Mouse (Mus musculus) cerebellum, adult 11-12 months (tissue): ENCODE data around the gene Celf2.
"Not testable (repeated sequence)": the region's sequence is repeated elsewhere in the genome, so short reads cannot be mapped to it uniquely, and the experiment has no call there.

Experiments used
- DNase-seq: peaks from one replicate; pipeline ENCODE4 v3.0.0; 2022

Celf2 gene

GRCm38 (mm10) chr2:7509463-7509862, at the start of gene Celf2:
Gene Celf2, minus strand, starts transcription at chr2:7509563.
- DNase-seq, result not testable (repeated sequence)

DNA sequence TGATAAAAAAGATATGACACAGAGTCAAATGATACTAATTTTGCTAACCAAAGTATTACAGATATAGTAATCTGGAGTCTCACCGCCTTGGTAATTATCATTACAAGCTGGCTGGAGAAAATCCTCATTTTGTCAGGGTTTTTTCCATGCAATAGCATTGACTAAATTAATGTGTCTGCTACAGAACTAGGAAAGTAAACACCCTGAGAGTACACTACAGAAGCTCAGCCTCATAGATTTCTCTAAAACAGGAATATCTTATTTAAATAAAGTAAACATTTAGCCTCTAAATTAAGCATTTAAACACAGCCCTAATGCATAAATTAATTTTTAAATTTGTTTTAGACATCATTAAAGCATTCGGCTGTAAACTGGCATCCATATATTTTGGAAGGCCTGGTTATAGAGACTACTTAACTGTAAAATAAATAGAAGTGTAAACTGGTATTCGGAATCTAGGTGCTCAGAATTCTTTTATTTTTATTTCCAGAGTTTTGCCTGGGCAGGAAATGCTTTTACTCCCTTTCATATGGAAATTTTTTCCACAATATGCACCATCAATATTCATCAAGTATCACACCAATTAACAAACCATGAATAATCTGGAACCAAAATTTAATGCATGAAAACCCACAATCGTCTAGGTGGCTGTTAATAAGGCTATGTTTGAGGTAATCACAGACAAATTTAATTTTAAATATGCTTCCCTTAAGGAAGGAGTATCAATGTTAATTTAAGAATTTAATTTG, 46.0 kb upstream of the Celf2 start:
- DNase-seq, result no peak

DNA sequence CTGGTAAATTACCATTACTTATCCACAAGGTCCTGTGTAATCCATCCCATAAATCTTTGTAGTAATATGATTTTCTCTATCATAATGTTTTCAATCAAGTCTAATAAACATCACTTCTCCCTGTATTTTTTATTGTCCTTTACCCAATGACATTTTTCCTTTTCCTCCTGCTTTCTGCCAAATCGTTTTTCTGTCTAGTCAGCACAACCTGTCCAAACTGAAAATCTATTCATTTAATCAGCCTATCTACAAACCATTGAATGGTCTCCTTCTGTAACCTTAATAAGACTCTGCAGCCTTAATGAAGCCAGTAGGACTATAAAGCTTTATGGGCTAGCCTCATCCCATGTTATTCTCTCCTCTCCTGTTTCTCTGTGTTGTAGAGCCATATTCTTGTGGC, 45.2 kb upstream of the Celf2 start:
- DNase-seq, result no peak

DNA sequence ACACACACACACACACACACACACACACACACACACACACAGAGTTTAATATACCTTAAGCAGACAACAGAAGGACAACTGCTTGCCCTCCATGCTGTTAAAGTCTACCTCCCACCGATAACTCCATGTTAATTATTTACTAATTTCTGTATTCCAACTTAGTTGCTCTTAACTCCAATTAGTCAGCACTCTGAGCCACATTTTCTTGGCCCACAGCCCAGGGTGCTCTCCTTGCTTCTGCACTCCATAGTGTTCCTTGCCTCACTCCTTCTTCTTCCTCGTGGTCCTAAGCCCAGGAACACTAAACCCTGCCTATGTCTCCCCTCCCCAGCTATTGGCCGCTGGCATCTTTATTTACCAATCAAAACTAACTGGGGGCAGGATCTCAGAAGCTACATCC, 43.5 kb upstream of the Celf2 start:
- DNase-seq, result no peak

DNA sequence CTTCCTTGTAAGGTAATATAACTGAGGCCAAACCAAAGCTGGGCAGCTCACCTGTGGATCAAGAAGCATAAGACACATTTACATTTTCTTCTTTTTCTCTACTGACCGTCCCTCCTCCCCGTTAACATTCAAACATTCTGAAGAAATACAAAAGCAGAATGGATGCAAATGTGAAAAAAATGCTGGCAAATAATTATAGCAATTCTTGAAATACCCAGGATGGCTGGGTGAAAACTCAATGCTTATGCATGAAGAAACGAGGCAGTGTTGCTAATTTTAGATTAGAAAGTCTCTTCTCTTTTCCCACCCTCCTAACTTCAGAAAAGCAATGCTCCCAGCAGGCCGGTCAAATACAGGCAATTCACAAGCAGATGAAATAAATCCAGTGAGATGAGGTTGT, 39.5 kb upstream of the Celf2 start:
- DNase-seq, result no peak

- DNase-seq, result no peak
These were observed 25.3 kb upstream of the Celf2 start for GRCm38 (mm10) chr2:7534615-7535204.

- no peak for DNase-seq
These were observed 24.8 kb upstream of the Celf2 start for GRCm38 (mm10) chr2:7534195-7534594.

- no peak for DNase-seq
These were observed 22.0 kb upstream of the Celf2 start for GRCm38 (mm10) chr2:7531185-7531960.

DNA sequence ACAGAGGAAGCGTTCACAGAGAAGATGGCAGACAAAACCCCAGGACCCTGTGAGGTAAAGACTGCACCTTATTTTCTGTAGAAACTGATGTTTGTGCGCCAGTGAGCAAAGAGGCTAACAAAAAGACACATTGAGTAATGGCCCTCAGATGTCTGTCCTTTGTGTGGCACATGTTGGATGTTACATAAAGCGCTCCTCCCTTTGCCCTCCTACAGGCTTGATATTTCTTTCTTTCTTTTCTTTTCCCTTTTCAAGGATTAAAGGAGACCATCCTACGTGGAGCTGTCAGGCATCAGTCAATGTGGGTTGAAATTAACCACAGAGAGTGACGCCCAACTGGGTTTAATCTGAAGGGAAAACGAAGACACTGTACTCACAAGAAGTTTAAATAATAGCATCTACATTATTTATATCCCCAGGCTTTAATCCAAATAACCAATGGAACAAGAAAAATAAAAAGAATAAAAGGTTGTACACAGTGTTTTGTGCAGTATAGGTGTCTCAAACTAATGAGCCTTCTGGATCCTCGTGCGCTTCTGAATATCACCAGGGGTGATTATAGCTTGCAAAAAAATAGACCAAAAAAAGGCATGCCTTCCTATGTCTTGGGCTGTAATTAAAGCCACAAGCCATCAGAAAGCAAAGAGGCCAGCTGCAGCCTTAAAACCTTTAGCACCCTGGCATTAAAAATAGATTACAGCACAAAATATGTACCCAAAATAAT, 21.3 kb upstream of the Celf2 start:
- no peak for DNase-seq

- DNase-seq, result no peak
These were observed 20.3 kb upstream of the Celf2 start for GRCm38 (mm10) chr2:7529637-7530036.

GRCm38 (mm10) chr2:7526696-7527095, 17.3 kb upstream of the Celf2 start:
- no peak for DNase-seq

DNA sequence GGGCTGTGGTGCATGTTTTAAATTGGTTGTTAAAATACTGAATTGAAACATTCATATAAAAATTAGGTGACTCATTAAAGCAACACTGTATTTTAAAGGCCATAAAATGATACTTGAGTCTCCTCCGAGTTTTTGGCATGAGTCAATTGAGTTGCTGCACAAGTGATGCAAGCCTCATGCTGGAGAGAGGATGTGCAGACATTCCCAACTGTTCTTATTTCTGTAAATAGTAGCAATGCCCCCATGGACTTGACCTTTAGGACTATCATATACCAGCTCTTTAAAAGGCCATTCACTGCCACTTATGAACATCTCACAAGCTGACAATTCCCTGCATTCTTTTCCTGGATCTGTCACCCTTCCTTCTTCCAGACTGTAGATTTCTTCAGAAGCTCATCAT, 10.1 kb upstream of the Celf2 start:
- no peak for DNase-seq

- DNase-seq, result no peak
These were observed 15.9 kb downstream of the Celf2 start for GRCm38 (mm10) chr2:7493420-7493819.

- DNase-seq, result no peak
These were observed 24.4 kb downstream of the Celf2 start for GRCm38 (mm10) chr2:7484974-7485373.

- DNase-seq, result no peak
These were observed 27.3 kb downstream of the Celf2 start for GRCm38 (mm10) chr2:7482062-7482461.

- no peak for DNase-seq
These were observed 48.9 kb downstream of the Celf2 start for GRCm38 (mm10) chr2:7460329-7461056.

DNA sequence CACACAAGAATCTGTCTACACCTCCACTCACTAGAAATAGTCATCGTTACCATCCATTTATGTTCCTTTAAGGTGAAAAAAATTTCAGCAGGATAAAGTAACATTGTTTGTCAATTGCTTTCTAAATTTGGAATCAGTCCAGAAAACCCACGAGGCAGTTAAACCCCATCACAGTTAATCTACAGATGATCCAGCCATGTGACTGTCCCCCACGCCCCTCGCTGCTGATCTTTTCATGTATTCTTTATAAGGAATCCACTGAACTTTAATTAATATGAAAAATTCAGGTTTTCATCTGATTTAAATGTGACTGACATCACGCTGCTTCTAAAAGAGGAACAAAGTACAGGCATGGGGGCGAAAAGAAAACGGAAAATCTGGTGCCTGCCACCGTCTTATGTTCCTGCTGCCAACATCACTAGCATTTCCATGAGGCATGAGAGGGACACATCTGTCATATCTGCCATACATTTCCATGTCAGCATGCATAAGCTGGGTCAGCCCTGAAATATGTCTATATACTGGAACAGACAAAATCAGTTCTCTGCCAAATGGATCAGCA, 70.6 kb downstream of the Celf2 start:
- DNase-seq, result no peak

GRCm38 (mm10) chr2:7426481-7426880, 82.9 kb downstream of the Celf2 start:
- no peak for DNase-seq

GRCm38 (mm10) chr2:7400530-7400929, 108.8 kb downstream of the Celf2 start:
- DNase-seq, result no peak

DNA sequence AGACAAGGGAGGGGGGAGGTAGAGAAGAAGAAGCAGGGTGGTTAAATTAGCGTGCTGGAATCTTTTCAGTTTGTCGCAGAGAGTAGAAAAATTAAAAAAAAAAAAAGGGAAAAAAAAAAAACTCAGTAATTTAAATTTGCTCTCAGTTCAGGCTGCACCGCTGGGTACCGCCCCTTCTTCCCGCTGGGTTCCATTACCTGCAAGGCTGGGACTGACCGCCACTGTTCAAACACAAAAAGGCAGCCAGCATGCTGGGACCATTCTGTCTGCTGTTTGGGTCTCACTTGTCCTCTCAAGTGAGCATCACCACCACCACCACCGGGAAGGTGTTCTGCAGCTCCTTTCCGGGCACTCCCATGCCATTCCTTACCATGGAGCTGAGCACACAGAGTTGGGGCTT, 113.4 kb downstream of the Celf2 start:
- DNase-seq, result no peak

- no peak for DNase-seq
These were observed 113.9 kb downstream of the Celf2 start for GRCm38 (mm10) chr2:7395473-7395872.

DNA sequence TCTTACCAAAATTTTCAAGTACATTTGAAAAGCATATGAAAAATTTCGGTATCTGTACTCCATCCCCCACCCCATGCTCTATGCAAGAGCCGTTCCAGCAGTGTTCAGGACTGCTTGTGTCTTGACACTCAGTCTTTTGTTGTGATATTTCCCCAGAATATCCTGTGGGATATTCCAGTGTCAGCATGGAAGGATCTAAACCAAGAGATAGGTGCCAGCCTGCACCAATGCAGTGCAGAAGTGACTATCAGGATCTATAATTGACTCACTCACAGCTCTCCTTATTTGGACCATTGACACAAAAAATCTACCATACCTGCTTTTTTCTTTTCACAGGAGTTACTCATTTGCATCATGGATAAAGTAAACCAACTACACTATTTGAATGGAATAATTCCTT, 116.9 kb downstream of the Celf2 start:
- no peak for DNase-seq
